Mouse (Mus musculus): ENCODE data around the gene Pik3r1.

GRCm38 (mm10) chr13:101673876-101674275 is 94.1 kb downstream of the Pik3r1 start:
- no peak for TF ChIP-seq CTCF (IDR thresholded peaks at IDR 0.05; ENCODE audit: low read depth, low read length)
- TF ChIP-seq POLR2A (IDR thresholded peaks at IDR 0.05; ENCODE audit: extremely low read depth, insufficient read depth, low read length): no peak

Data from liver, adult 2 months (tissue).